Mouse (Mus musculus) heart, embryonic 16.5 days (tissue): ENCODE data around the gene Ncapd3. TPM values are rescaled to one million over a fixed set of nuclear protein-coding genes. Genes with fewer than 3 reads are reported as not detected.

Source experiments
- ATAC-seq: fragments of 200-750 bp; cut with Nextera tagmentation; replicated peaks from 2 replicates; pipeline ENCODE4 v1.8.0; 2017; ENCODE audit warnings: moderate number of reproducible peaks; ENCODE audit not compliant: insufficient read depth, low FRiP score; ENCODE audit errors: extremely low read depth
- H3K27ac ChIP-seq: fragments of 300-500 bp; sonication (generic); 2 replicates; pipeline ENCODE4 v1.5.1; 2014; ENCODE audit warnings: mild to moderate bottlenecking, low read length, control low read depth, moderate library complexity
- H3K27me3 ChIP-seq: fragments of 300-500 bp; sonication (generic); 2 replicates; pipeline ENCODE4 v1.6.1; 2014; ENCODE audit warnings: low read length, mixed read lengths; ENCODE audit not compliant: control insufficient read depth, insufficient read depth
- H3K36me3 ChIP-seq: fragments of 300-500 bp; sonication (generic); 2 replicates; pipeline ENCODE4 v1.6.1; 2014; ENCODE audit not compliant: control insufficient read depth, insufficient read depth
- H3K4me1 ChIP-seq: fragments of 300-500 bp; sonication (generic); 2 replicates; pipeline ENCODE4 v1.6.1; 2014; ENCODE audit warnings: low read length, mixed read lengths; ENCODE audit not compliant: control insufficient read depth, insufficient read depth
- H3K4me2 ChIP-seq: fragments of 300-500 bp; sonication (generic); 2 replicates; pipeline ENCODE4 v1.6.1; 2014; ENCODE audit warnings: low read depth, mild to moderate bottlenecking, control low read depth, low read length
- H3K4me3 ChIP-seq: fragments of 300-500 bp; sonication (generic); 2 replicates; pipeline ENCODE4 v1.5.1; 2014; ENCODE audit warnings: mild to moderate bottlenecking, control low read depth, low read length
- H3K9ac ChIP-seq: fragments of 300-500 bp; sonication (generic); 2 replicates; pipeline ENCODE4 v1.6.1; 2014; ENCODE audit warnings: low read length, control low read depth
- H3K9me3 ChIP-seq: fragments of 300-500 bp; sonication (generic); replicated peaks from 2 replicates; pipeline ENCODE4 v1.6.1; 2016; ENCODE audit warnings: low read length; ENCODE audit not compliant: control insufficient read depth
- WGBS: fragments of 180-500 bp; shearing (Covaris S2); extraction: QIAGEN DNeasy Blood & Tissue Kit; methylation state at CpG from one replicate; pipeline ENCODE4 v1.1.7; 2014; 5-methylcytosine and 5-hydroxymethylcytosine counted together
- polyA plus RNA-seq: library from polyadenylated mRNA; unstranded; fragments of >200 nt; fragmentation: Nextera tagmentation; extraction: Ambion mirVana; gene quantifications from 2 replicates; pipeline ENCODE4 v1.2.1, GENCODE M21; 2015

Gene Ncapd3
- polyA plus RNA-seq, 1 experiment from 2014 or later = 22.8 TPM

DNA sequence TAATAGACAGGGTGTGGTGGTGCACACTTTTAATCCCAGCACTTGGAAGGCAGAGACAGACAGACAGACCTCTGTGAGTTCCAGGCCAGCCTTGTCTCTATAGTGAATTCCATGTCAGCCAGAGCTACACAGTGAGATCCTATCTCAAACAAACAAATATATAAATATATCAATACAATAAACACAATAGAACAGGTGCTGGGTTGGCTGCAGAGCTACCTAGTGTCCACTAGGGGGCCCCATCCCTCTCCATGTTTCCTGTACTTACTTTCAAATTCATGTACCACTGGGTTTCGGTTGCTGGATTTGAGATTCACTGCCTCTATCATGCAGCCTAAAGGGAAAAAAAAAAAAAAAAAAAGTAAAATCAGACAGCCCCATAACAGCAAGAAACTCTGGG is 76.1 kb downstream of the Ncapd3 start:
- no peak overlapping the region for H3K9ac ChIP-seq
- no peak overlapping the region for H3K4me3 ChIP-seq
- 50% methylated on average over 1 of the region's 1 CpGs for WGBS
- H3K36me3 ChIP-seq = peaks cover 7% of the 10 kb centered on the region; the same call in 1 of the 2 replicates
- H3K4me1 ChIP-seq = peaks cover 26% of the 10 kb centered on the region
- no peaks in the 10 kb centered on the region for H3K9me3 ChIP-seq
- H3K27me3 ChIP-seq = no peaks in the 10 kb centered on the region
- no peak overlapping the region for H3K4me2 ChIP-seq
- no peak overlapping the region for H3K27ac ChIP-seq
- ATAC-seq = no peak

DNA sequence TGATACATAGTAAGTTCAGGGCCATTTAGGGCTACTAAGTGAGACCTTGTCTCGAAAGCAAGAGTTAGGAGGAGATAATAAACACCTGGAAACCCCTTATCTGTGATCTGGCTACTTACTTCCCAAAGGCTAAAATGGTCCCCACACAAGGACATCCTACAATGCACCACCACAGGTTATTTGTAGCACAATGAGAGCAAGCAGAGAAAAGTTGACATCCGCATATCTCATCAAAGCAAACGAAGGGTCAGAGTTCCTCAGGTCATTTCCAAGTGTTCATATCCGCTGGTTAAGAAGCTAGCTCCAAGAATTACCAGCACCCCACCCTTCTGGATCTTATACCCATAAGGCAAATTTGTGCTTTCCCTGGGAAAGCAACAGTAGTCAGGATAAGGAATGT is 78.5 kb downstream of the Ncapd3 start:
- Histone ChIP-seq H3K4me3 (no peak overlapping the region), H3K36me3 (no peaks in the 10 kb centered on the region; the same call in 1 of the 2 replicates), H3K27ac (no peak overlapping the region; the same call in 1 of the 2 replicates), H3K27me3 (no peaks in the 10 kb centered on the region), H3K9ac (no peak overlapping the region), H3K4me2 (no peak overlapping the region), H3K9me3 (no peaks in the 10 kb centered on the region), H3K4me1 (peaks cover 37% of the 10 kb centered on the region)
- 71% methylated on average over 4 of the region's 4 CpGs for WGBS
- ATAC-seq = no peak

GRCm38 (mm10) chr9:27109533-27110514 is 79.8 kb downstream of the Ncapd3 start:
- Histone ChIP-seq H3K4me3 (no peak overlapping the region), H3K9me3 (no peaks in the 10 kb centered on the region), H3K9ac (peak overlapping the region; percentile 30; the same call in 1 of the 2 replicates), H3K36me3 (no peaks in the 10 kb centered on the region), H3K4me2 (peak overlapping the region; percentile 21), H3K4me1 (peaks cover 37% of the 10 kb centered on the region), H3K27ac (peak overlapping the region; percentile 89), H3K27me3 (no peaks in the 10 kb centered on the region)
- WGBS = 43% methylated on average over 22 of the region's 22 CpGs
- ATAC-seq = peak; percentile 88

GRCm38 (mm10) chr9:27110681-27111080 is 80.7 kb downstream of the Ncapd3 start:
- 27% methylated on average over 5 of the region's 5 CpGs for WGBS
- H3K9me3 ChIP-seq = no peaks in the 10 kb centered on the region
- peak overlapping the region; percentile 30 for H3K9ac ChIP-seq
- peak overlapping the region; percentile 89 for H3K27ac ChIP-seq
- no peaks in the 10 kb centered on the region for H3K27me3 ChIP-seq
- H3K4me3 ChIP-seq = no peak overlapping the region
- ATAC-seq = peak; percentile 85
- peak overlapping the region; percentile 50 for H3K4me2 ChIP-seq
- H3K36me3 ChIP-seq = no peaks in the 10 kb centered on the region
- peaks cover 37% of the 10 kb centered on the region for H3K4me1 ChIP-seq

DNA sequence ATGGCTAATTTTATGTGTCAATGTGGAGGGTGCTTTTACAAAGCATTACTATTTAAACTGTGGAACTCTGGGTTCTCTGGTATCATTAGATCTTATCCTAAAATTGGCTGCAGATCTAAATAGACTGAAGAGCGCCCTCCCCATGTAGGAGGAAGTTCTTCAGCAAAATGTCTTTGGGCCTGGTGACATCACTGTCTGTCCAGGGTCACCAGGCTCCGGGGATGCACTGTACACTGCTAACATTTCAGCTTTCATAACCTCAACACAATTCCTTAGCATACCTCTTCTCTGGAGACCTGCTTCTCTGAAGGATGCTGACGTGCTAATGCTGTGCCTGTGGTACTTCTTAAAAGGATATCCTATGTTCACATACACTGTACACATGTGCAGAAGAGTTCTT is 81.8 kb downstream of the Ncapd3 start:
- H3K9ac ChIP-seq = no peak overlapping the region
- H3K27ac ChIP-seq = peak overlapping the region; percentile 89
- no peaks in the 10 kb centered on the region for H3K27me3 ChIP-seq
- H3K36me3 ChIP-seq = no peaks in the 10 kb centered on the region
- H3K4me2 ChIP-seq = no peak overlapping the region
- H3K9me3 ChIP-seq = no peaks in the 10 kb centered on the region
- 76% methylated on average over 3 of the region's 3 CpGs for WGBS
- H3K4me3 ChIP-seq = no peak overlapping the region
- peaks cover 37% of the 10 kb centered on the region for H3K4me1 ChIP-seq
- ATAC-seq = no peak

DNA sequence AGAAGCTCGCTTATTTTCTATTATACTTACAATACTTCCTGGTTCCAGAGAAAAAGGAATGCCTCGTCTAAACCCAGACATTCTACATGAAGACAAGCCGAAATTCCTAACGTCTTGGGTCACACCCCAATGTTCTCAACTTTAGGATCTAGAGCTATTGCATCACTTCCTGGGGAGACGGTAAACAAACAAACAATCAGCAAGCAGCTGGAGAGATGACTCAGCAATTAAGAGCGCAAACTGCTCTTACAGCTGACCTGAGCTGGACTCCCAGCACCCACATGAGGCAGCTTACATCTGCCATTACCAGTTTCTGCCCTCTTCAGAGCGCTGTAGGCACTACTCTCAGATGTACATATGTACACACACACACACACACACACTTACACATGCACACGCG is 91.3 kb downstream of the Ncapd3 start:
- no peak overlapping the region for H3K27ac ChIP-seq
- no peak overlapping the region for H3K4me2 ChIP-seq
- no peaks in the 10 kb centered on the region for H3K27me3 ChIP-seq
- H3K9me3 ChIP-seq = 0 out of 2 replicates have a peak, but pooled peaks cover 3% of the 10 kb centered on the region
- H3K36me3 ChIP-seq = no peaks in the 10 kb centered on the region
- H3K4me3 ChIP-seq = no peak overlapping the region
- no peak for ATAC-seq
- 80% methylated on average over 9 of the region's 9 CpGs for WGBS
- no peak overlapping the region for H3K9ac ChIP-seq
- H3K4me1 ChIP-seq = peaks cover 9% of the 10 kb centered on the region

DNA sequence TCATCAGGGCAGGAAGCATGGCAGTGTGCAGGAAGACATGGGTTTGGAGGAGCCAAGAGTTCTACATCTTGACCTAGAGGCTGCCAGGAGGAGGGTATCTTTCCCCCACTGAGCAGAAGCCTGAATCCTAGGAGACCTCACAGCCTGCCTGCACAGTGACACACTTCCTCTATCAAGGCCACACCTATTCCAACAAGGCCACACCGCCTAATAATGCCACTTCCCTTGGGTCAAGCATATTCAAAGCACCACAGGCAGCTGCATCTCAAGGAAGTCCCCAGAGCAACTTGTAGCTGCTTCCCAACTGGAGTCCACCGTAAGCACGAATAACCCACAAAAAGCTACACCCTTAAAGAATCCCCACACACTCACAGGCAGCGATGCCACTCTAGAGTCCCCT is 92.1 kb downstream of the Ncapd3 start:
- Histone ChIP-seq H3K4me3 (no peak overlapping the region), H3K27me3 (no peaks in the 10 kb centered on the region), H3K9ac (no peak overlapping the region), H3K36me3 (no peaks in the 10 kb centered on the region), H3K9me3 (0 out of 2 replicates have a peak, but pooled peaks cover 3% of the 10 kb centered on the region), H3K4me2 (no peak overlapping the region), H3K27ac (no peak overlapping the region), H3K4me1 (peaks cover 9% of the 10 kb centered on the region)
- 95% methylated on average over 4 of the region's 4 CpGs for WGBS
- ATAC-seq = no peak

DNA sequence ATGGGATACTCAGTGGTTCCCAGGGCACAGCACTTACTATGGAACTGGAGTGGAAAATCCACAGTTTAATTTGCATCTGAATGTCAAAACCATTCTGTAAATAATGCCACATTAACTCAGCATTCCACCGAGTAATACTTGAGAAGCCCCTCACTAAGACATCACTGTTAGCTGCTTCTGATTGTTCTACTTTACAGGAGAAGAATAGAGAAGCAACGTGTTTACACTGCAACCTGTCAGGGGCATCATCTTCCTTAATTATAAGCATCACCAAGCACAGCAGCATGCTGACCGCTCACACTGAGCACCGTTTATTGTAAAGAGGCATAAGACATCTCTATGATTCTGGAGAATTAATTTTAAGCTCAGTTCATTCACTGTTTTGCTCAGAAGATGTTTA is 93.0 kb downstream of the Ncapd3 start:
- Histone ChIP-seq H3K27ac (no peak overlapping the region), H3K4me1 (peaks cover 9% of the 10 kb centered on the region), H3K36me3 (no peaks in the 10 kb centered on the region), H3K9ac (no peak overlapping the region), H3K4me2 (no peak overlapping the region), H3K4me3 (no peak overlapping the region), H3K27me3 (no peaks in the 10 kb centered on the region), H3K9me3 (0 out of 2 replicates have a peak, but pooled peaks cover 3% of the 10 kb centered on the region)
- no peak for ATAC-seq
- WGBS = 88% methylated on average over 4 of the region's 4 CpGs

GRCm38 (mm10) chr9:27123947-27124346 is 94.0 kb downstream of the Ncapd3 start:
- Histone ChIP-seq H3K36me3 (no peaks in the 10 kb centered on the region), H3K27ac (no peak overlapping the region), H3K27me3 (no peaks in the 10 kb centered on the region), H3K9ac (no peak overlapping the region), H3K9me3 (0 out of 2 replicates have a peak, but pooled peaks cover 3% of the 10 kb centered on the region), H3K4me3 (no peak overlapping the region), H3K4me1 (peaks cover 9% of the 10 kb centered on the region), H3K4me2 (no peak overlapping the region)
- ATAC-seq = no peak
- 49% methylated on average over 2 of the region's 2 CpGs for WGBS
